Mouse (Mus musculus) thymus, postnatal 25 days (tissue): ENCODE measurements around the gene Cfap61.
A peak's percentile ranks its signal among the peaks of the same experiment; 100 is the strongest.

Experiments used
- DNase-seq: peaks from one replicate; pipeline ENCODE4 v3.0.0; 2022

Gene Cfap61

GRCm38 (mm10) chr2:146172106-146172505 lies 237.5 kb downstream of the Cfap61 start:
- DNase-seq = no peak

GRCm38 (mm10) chr2:146174173-146174572 lies 239.6 kb downstream of the Cfap61 start:
- DNase-seq = no peak

- DNase-seq = no peak
Measured at GRCm38 (mm10) chr2:146178718-146179117, 244.1 kb downstream of the Cfap61 start.

GRCm38 (mm10) chr2:146183830-146184793 lies 249.5 kb downstream of the Cfap61 start:
- no peak for DNase-seq

- no peak for DNase-seq
Measured at GRCm38 (mm10) chr2:146196126-146196525, 261.5 kb downstream of the Cfap61 start.

- DNase-seq = no peak
Measured at GRCm38 (mm10) chr2:146197947-146198346, 263.4 kb downstream of the Cfap61 start.

- DNase-seq = no peak
Measured at GRCm38 (mm10) chr2:146210968-146211367, 276.4 kb downstream of the Cfap61 start.

- DNase-seq = peak; percentile 26
Measured at GRCm38 (mm10) chr2:146214715-146215114, 280.1 kb downstream of the Cfap61 start.

- no peak for DNase-seq
Measured at GRCm38 (mm10) chr2:146216111-146217064, 281.8 kb downstream of the Cfap61 start.

GRCm38 (mm10) chr2:146217227-146217980 lies 282.8 kb downstream of the Cfap61 start:
- no peak for DNase-seq

GRCm38 (mm10) chr2:146218161-146218691 lies 283.6 kb downstream of the Cfap61 start:
- DNase-seq = no peak

GRCm38 (mm10) chr2:146218881-146219535 lies 284.4 kb downstream of the Cfap61 start:
- DNase-seq = no peak

GRCm38 (mm10) chr2:146219791-146220190 lies 285.2 kb downstream of the Cfap61 start:
- DNase-seq = no peak

- DNase-seq = no peak
Measured at GRCm38 (mm10) chr2:146220591-146221075, 286.0 kb downstream of the Cfap61 start.

GRCm38 (mm10) chr2:146221076-146221928 lies 286.7 kb downstream of the Cfap61 start, which contains the start of gene Insm1:
TSS of gene Insm1 (plus strand) at chr2:146221921.
- DNase-seq = peak; percentile 9

- DNase-seq = peak; percentile 10
Measured at GRCm38 (mm10) chr2:146221929-146222278, 287.3 kb downstream of the Cfap61 start.

GRCm38 (mm10) chr2:146222279-146223175 lies 287.9 kb downstream of the Cfap61 start:
- DNase-seq = peak; percentile 5

- DNase-seq = no peak
Measured at GRCm38 (mm10) chr2:146223176-146223905, 288.8 kb downstream of the Cfap61 start.

GRCm38 (mm10) chr2:146224141-146224540 lies 289.6 kb downstream of the Cfap61 start:
- DNase-seq = no peak
